Mouse (Mus musculus): ENCODE data around the gene F3. TPM values are rescaled to one million over a fixed set of nuclear protein-coding genes. Genes with fewer than 3 reads are reported as not detected.

The F3 gene
- polyA plus RNA-seq (2015; fragmentation: Nextera tagmentation; extraction: Ambion mirVana): 2.3 and 10.2 TPM in 2 replicates

GRCm38 (mm10) chr3:121722971-121723844 is at the start of gene F3:
Gene F3 (plus strand): TSS chr3:121723537.

Other genes with a start within 250 kb of the F3 start
- gene Slc44a3, start 191.1 kb upstream of the F3 start, polyA plus RNA-seq (2015; fragmentation: Nextera tagmentation; extraction: Ambion mirVana): 4.5 and 6.5 TPM in 2 replicates
- gene 4930432M17Rik, start 52.8 kb upstream of the F3 start, polyA plus RNA-seq (2015; fragmentation: Nextera tagmentation; extraction: Ambion mirVana): not detected in 2 replicates
- 34.8 and 36.7 TPM in 2 replicates for gene Abcd3, start 91.8 kb downstream of the F3 start, polyA plus RNA-seq (2015; fragmentation: Nextera tagmentation; extraction: Ambion mirVana)
- 29.6 and 31.8 TPM in 2 replicates for gene Arhgap29, start 229.0 kb downstream of the F3 start, polyA plus RNA-seq (2015; fragmentation: Nextera tagmentation; extraction: Ambion mirVana)

Data from skeletal muscle tissue, postnatal 0 days (tissue).